Mouse (Mus musculus) hindbrain, embryonic 15.5 days (tissue): ENCODE results near the gene Eif2a. TPM values are rescaled to one million over a fixed set of nuclear protein-coding genes. Genes with fewer than 3 reads are reported as not detected.

ENCODE experiments used
- ATAC-seq: fragments of 200-750 bp; cut with Nextera tagmentation; 2 replicates; pipeline ENCODE4 v1.8.0; 2017; ENCODE audit warnings: low read depth, moderate number of reproducible peaks, moderate TSS enrichment; ENCODE audit not compliant: low FRiP score
- H3K27ac ChIP-seq: fragments of 300-500 bp; sonication (generic); replicated peaks from 2 replicates; pipeline ENCODE4 v1.5.1; 2015; ENCODE audit warnings: mild to moderate bottlenecking, inconsistent platforms
- H3K27me3 ChIP-seq: fragments of 300-500 bp; sonication (generic); 2 replicates; pipeline ENCODE4 v1.6.1; 2015; ENCODE audit warnings: control low read depth, inconsistent platforms
- H3K36me3 ChIP-seq: fragments of 300-500 bp; sonication (generic); 2 replicates; pipeline ENCODE4 v1.6.1; 2015; ENCODE audit warnings: control low read depth, inconsistent platforms
- H3K4me1 ChIP-seq: fragments of 300-500 bp; sonication (generic); replicated peaks from 2 replicates; pipeline ENCODE4 v1.6.1; 2015; ENCODE audit warnings: control low read depth, inconsistent platforms
- H3K4me2 ChIP-seq: fragments of 300-500 bp; sonication (generic); 2 replicates; pipeline ENCODE4 v1.6.1; 2015; ENCODE audit warnings: moderate library complexity, mild to moderate bottlenecking, inconsistent platforms
- H3K4me3 ChIP-seq: fragments of 300-500 bp; sonication (generic); 2 replicates; pipeline ENCODE4 v1.5.1; 2015; ENCODE audit warnings: mild to moderate bottlenecking, inconsistent platforms
- H3K9ac ChIP-seq: fragments of 300-500 bp; sonication (generic); 2 replicates; pipeline ENCODE4 v1.6.1; 2015; ENCODE audit warnings: inconsistent platforms
- H3K9me3 ChIP-seq: fragments of 300-500 bp; sonication (generic); 2 replicates; pipeline ENCODE4 v1.6.1; 2016; ENCODE audit warnings: control low read depth, inconsistent platforms
- WGBS: fragments of 180-500 bp; shearing (Covaris S2); methylation state at CpG from one replicate; pipeline ENCODE4 v1.1.7; 2015; 5-methylcytosine and 5-hydroxymethylcytosine counted together
- polyA plus RNA-seq: library from polyadenylated mRNA; unstranded; fragments of >200 nt; fragmentation: Nextera tagmentation; extraction: Ambion mirVana; gene quantifications from 2 replicates; pipeline ENCODE4 v1.2.1, GENCODE M21; 2015

The Eif2a gene
- polyA plus RNA-seq, 1 experiment from 2014 or later, result 33.6 TPM

- Histone ChIP-seq H3K27me3 (no peaks in the 10 kb centered on the region), H3K4me2 (peak overlapping the region; percentile 79), H3K9ac (peak overlapping the region; percentile 89), H3K36me3 (peaks cover 22% of the 10 kb centered on the region), H3K4me3 (peak overlapping the region; percentile 72), H3K9me3 (no peaks in the 10 kb centered on the region), H3K27ac (peak overlapping the region; percentile 89), H3K4me1 (peaks cover 28% of the 10 kb centered on the region)
- WGBS, result under 1% methylated on average over 40 of the region's 40 CpGs
- ATAC-seq, result no peak; the same call in 1 of the 2 replicates
Observed at GRCm38 (mm10) chr3:58525166-58525565, 455 bp upstream of the Eif2a start.

GRCm38 (mm10) chr3:58526408-58526737 is 752 bp downstream of the Eif2a start:
- no peak for ATAC-seq
- WGBS, result 7% methylated on average over 4 of the region's 4 CpGs
- Histone ChIP-seq H3K9ac (peak overlapping the region; percentile 49), H3K27ac (peak overlapping the region; percentile 79), H3K4me3 (peak overlapping the region; percentile 72), H3K27me3 (no peaks in the 10 kb centered on the region), H3K4me2 (peak overlapping the region; percentile 72), H3K9me3 (no peaks in the 10 kb centered on the region), H3K36me3 (peaks cover 18% of the 10 kb centered on the region), H3K4me1 (peaks cover 28% of the 10 kb centered on the region)

GRCm38 (mm10) chr3:58536573-58536972 is 11.0 kb downstream of the Eif2a start:
- Histone ChIP-seq H3K4me2 (no peak overlapping the region), H3K9me3 (no peaks in the 10 kb centered on the region), H3K27me3 (no peaks in the 10 kb centered on the region), H3K36me3 (peaks cover 43% of the 10 kb centered on the region), H3K4me3 (no peak overlapping the region), H3K27ac (no peak overlapping the region), H3K4me1 (no peaks in the 10 kb centered on the region), H3K9ac (no peak overlapping the region)
- WGBS, result 94% methylated on average over 3 of the region's 3 CpGs
- no peak for ATAC-seq

- no peak overlapping the region for H3K9ac ChIP-seq
- WGBS, result 96% methylated on average over 1 of the region's 1 CpGs
- no peak overlapping the region for H3K4me3 ChIP-seq
- H3K27me3 ChIP-seq, result no peaks in the 10 kb centered on the region
- H3K27ac ChIP-seq, result no peak overlapping the region
- H3K4me2 ChIP-seq, result no peak overlapping the region
- H3K9me3 ChIP-seq, result no peaks in the 10 kb centered on the region
- H3K4me1 ChIP-seq, result no peaks in the 10 kb centered on the region
- no peak for ATAC-seq
- H3K36me3 ChIP-seq, result peaks cover 61% of the 10 kb centered on the region
Observed at GRCm38 (mm10) chr3:58552001-58552811, 26.6 kb downstream of the Eif2a start.

- Histone ChIP-seq H3K27me3 (no peaks in the 10 kb centered on the region), H3K4me3 (no peak overlapping the region), H3K4me2 (no peak overlapping the region), H3K9me3 (no peaks in the 10 kb centered on the region), H3K4me1 (no peaks in the 10 kb centered on the region), H3K36me3 (peaks cover 36% of the 10 kb centered on the region), H3K9ac (no peak overlapping the region), H3K27ac (no peak overlapping the region)
- 83% methylated on average over 7 of the region's 7 CpGs for WGBS
- no peak for ATAC-seq
Observed at GRCm38 (mm10) chr3:58556649-58557048, 31.0 kb downstream of the Eif2a start.

- no peak overlapping the region for H3K27ac ChIP-seq
- no peak overlapping the region for H3K4me2 ChIP-seq
- no peak overlapping the region for H3K4me3 ChIP-seq
- ATAC-seq, result no peak
- H3K36me3 ChIP-seq, result peaks cover 17% of the 10 kb centered on the region
- WGBS, result 31% methylated on average over 2 of the region's 2 CpGs
- no peaks in the 10 kb centered on the region for H3K4me1 ChIP-seq
- H3K27me3 ChIP-seq, result no peaks in the 10 kb centered on the region
- no peak overlapping the region for H3K9ac ChIP-seq
- no peaks in the 10 kb centered on the region for H3K9me3 ChIP-seq
Observed at GRCm38 (mm10) chr3:58559887-58560286, 34.3 kb downstream of the Eif2a start.

- Histone ChIP-seq H3K4me2 (no peak overlapping the region), H3K9me3 (no peaks in the 10 kb centered on the region), H3K9ac (no peak overlapping the region), H3K27ac (no peak overlapping the region), H3K36me3 (peaks cover 7% of the 10 kb centered on the region), H3K4me3 (no peak overlapping the region), H3K4me1 (no peaks in the 10 kb centered on the region), H3K27me3 (no peaks in the 10 kb centered on the region)
- WGBS, result 29% methylated on average over 2 of the region's 2 CpGs
- no peak for ATAC-seq
Observed at GRCm38 (mm10) chr3:58561437-58561836, 35.8 kb downstream of the Eif2a start.

GRCm38 (mm10) chr3:58570821-58571220 is 45.2 kb downstream of the Eif2a start:
- ATAC-seq, result no peak
- no peak overlapping the region for H3K4me2 ChIP-seq
- H3K27me3 ChIP-seq, result no peaks in the 10 kb centered on the region
- 90% methylated on average over 3 of the region's 3 CpGs for WGBS
- no peak overlapping the region for H3K4me3 ChIP-seq
- H3K9ac ChIP-seq, result no peak overlapping the region
- no peaks in the 10 kb centered on the region for H3K9me3 ChIP-seq
- H3K4me1 ChIP-seq, result peaks cover 1% of the 10 kb centered on the region
- no peak overlapping the region for H3K27ac ChIP-seq
- no peaks in the 10 kb centered on the region for H3K36me3 ChIP-seq

GRCm38 (mm10) chr3:58576137-58577066 is 50.8 kb downstream of the Eif2a start, which contains the start of gene Selenot:
Gene Selenot, plus strand, starts transcription at chr3:58576636.
- peak within 1 kb of the TSS; percentile 82 for H3K4me3 ChIP-seq
- H3K27me3 ChIP-seq, result no peaks in the 10 kb centered on the region
- ATAC-seq, result peak; percentile 96
- peak within 1 kb of the TSS; percentile 97 for H3K9ac ChIP-seq
- no peaks in the 10 kb centered on the region; the same call in 1 of the 2 replicates for H3K36me3 ChIP-seq
- peaks cover 25% of the 10 kb centered on the region for H3K4me1 ChIP-seq
- peak within 1 kb of the TSS; percentile 99 for H3K27ac ChIP-seq
- H3K9me3 ChIP-seq, result no peaks in the 10 kb centered on the region
- H3K4me2 ChIP-seq, result peak within 1 kb of the TSS; percentile 60
- WGBS, result under 1% methylated on average over 57 of the region's 59 CpGs

- H3K4me2 ChIP-seq, result peak overlapping the region; percentile 60
- peak overlapping the region; percentile 99 for H3K27ac ChIP-seq
- no peaks in the 10 kb centered on the region for H3K9me3 ChIP-seq
- H3K27me3 ChIP-seq, result no peaks in the 10 kb centered on the region
- WGBS, result under 1% methylated on average over 36 of the region's 36 CpGs
- peak overlapping the region; percentile 82 for H3K4me3 ChIP-seq
- H3K36me3 ChIP-seq, result no peaks in the 10 kb centered on the region; the same call in 1 of the 2 replicates
- peak overlapping the region; percentile 97 for H3K9ac ChIP-seq
- ATAC-seq, result peak; percentile 76; the same call in 1 of the 2 replicates
- H3K4me1 ChIP-seq, result peaks cover 30% of the 10 kb centered on the region
Observed at GRCm38 (mm10) chr3:58577067-58577503, 51.5 kb downstream of the Eif2a start.

- peaks cover 34% of the 10 kb centered on the region for H3K4me1 ChIP-seq
- no peak for ATAC-seq
- H3K4me3 ChIP-seq, result peak overlapping the region; percentile 82
- peak overlapping the region; percentile 60 for H3K4me2 ChIP-seq
- H3K9me3 ChIP-seq, result no peaks in the 10 kb centered on the region
- H3K36me3 ChIP-seq, result no peaks in the 10 kb centered on the region; the same call in 1 of the 2 replicates
- H3K27ac ChIP-seq, result peak overlapping the region; percentile 99
- WGBS, result 17% methylated on average over 8 of the region's 8 CpGs
- peak overlapping the region; percentile 97 for H3K9ac ChIP-seq
- H3K27me3 ChIP-seq, result no peaks in the 10 kb centered on the region
Observed at GRCm38 (mm10) chr3:58577506-58578050, 52.0 kb downstream of the Eif2a start.
